Mouse (Mus musculus) layer of hippocampus, postnatal 14 days (tissue): Measurements from ENCODE around the gene Cmya5. TPM values are rescaled to one million over a fixed set of nuclear protein-coding genes. Genes with fewer than 3 reads are reported as not detected.

Experiments used
- DNase-seq, 2 experiments: peaks; one replicate each; pipeline ENCODE4 v3.0.0; 2021 to 2022; ENCODE audit warnings: low spot score in 2 of 2, mixed read lengths in 1 of 2
- total RNA-seq, 2 experiments: library from RNA; stranded (reverse); gene quantifications; 2 replicates each; pipeline ENCODE4 v1.2.3; 2021

The Cmya5 gene
- total RNA-seq, 2 experiments from 2014 or later: 2.5 to 2.7 TPM

DNA sequence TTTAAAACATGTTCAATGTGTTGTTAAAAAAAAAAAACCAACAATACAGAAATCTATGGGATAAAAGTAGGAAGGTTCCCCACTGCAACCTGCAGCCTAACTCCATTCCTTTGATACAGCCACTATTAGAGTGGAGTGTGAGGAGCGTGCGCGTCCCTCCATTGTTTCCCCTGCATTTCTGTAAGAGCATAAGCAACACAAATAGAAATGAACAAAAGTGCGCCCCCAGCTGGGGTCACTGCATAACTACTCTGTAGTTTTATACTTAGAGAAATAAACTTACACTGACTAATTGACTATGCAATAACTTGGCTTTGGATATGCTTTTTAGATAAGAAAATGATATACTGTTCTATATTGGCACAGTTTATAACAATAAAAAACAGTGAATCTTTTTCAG lies 75.0 kb downstream of the Cmya5 start:
- DNase-seq: no peak

- DNase-seq: peak in 1 of 2 experiments; percentile 57
Observed at GRCm38 (mm10) chr13:93068353-93068752, 76.2 kb downstream of the Cmya5 start.

GRCm38 (mm10) chr13:93062860-93063636 lies 81.5 kb downstream of the Cmya5 start:
- DNase-seq: peak; percentile 23 to 31

DNA sequence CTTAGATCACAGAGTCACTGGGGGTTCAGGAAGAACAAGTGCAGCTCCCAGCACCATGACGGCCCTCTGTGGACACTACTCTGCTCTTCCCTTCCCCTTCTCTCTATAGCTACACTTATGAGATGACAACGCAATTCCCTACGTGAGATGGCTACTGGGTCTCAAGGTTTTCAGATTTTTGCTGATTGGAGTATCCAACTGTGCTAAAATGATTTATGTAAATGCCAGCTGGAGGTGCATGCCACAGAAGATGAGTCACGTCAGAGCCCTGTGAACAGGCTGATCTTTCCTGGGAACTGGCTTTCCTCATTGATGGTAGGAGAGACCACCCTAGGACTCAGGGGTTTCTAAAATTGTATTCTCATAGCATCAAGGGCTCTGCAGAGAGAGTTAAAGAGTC lies 83.2 kb downstream of the Cmya5 start:
- no peak for DNase-seq

DNA sequence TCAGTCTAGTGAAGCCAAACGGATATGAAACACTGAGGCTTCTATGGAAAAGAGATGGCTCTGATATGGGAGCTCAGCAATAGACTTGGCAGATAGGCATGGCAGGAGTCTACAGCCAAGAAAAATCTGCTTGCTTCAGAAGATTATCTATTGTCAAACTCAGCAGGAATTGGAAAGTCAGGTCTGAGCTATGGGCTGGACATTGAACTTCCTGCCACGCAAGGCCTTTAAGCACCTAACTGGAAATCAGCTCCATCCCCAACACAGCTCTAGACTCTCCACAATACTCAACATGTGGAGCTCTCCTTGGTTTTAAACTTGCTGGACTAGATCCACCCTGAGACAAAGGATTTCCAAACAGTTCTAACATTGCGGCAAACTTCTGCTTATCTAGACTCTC lies 84.1 kb downstream of the Cmya5 start:
- DNase-seq: no peak

DNA sequence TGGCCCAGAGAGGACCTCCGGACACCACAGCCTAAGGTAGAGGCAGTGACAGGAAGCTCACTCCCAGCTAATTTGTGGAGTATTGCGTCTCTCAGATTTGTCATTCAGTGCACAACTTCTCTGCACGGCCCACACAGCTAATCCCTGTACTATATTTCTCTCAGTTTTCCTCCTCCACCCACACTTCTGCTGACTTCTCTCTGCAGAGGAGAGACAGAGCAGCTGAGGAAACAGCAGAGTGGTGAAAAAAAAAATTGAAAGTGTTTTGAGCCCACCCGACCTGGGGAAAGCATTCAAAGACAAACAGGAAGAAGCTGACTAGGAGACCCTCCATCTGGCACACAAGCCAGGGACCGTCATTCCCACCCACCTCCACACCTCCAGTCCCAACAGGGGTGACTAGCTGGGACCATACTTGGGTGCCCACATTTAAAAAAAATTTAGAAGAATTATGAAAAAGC lies 85.9 kb downstream of the Cmya5 start:
- DNase-seq: peak; percentile 15 to 50

GRCm38 (mm10) chr13:93057492-93058260 lies 86.8 kb downstream of the Cmya5 start:
- no peak for DNase-seq

GRCm38 (mm10) chr13:93056091-93056490 lies 88.4 kb downstream of the Cmya5 start:
- DNase-seq: peak; percentile 46 to 74

DNA sequence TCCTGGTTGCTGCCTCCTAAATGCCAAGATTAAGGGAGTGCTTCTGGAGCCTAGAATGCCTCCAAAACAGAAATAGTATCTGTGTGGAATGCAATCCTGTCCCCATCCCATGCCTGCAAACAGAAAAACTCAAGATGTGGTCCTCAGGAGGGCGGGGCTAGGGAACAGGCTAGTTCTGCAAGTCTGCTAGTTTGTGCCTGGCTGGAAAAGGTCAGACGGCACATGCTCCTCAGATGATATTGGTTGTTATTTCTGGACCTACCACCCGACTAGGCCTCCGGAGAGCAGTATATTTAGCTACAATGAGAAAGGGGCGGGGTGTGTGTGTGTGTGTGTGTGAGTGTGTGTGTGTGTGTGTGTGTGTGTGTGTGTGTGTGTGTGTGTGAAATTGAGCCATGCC lies 93.0 kb downstream of the Cmya5 start:
- no peak for DNase-seq

DNA sequence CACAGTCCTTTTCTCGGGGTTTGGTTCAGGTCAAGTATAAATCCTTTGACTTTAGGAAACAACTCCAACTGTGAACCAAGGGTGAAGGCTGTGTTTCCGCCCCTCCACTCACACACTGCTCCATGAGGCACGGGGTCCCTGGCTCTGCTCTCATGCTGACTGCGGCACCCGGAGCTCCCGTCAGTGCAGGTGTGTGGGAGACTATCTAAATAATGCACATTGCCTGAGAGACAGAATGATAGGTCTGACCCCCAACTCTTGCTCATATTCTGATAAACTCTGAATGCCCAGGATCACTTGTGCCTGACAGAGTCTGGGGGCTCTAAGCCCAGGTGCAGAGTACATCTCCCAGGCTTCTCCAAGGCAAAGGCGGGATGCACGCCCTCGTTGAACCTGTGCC lies 103.5 kb downstream of the Cmya5 start:
- no peak for DNase-seq

DNA sequence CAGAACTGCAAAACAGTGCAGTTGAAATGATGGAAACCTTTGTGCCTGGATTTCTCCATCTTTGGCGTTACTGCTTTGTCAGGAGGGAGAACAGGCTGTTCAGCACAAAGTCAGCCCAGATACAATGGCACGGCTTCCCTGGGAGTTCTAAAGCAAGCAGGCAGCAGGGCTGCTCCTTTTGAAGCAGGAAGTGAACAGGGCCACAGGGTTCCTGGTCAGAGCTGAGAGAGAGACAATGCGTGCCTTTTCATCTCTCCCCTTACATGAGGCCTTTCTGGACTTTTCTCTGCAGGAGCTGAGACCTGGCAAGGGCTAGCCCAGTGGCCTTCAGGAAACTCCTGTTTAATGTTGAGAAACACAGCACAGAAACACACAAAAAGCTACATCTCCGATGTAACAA lies 108.3 kb downstream of the Cmya5 start:
- no peak for DNase-seq

GRCm38 (mm10) chr13:93029337-93029736 lies 115.2 kb downstream of the Cmya5 start:
- no peak for DNase-seq

DNA sequence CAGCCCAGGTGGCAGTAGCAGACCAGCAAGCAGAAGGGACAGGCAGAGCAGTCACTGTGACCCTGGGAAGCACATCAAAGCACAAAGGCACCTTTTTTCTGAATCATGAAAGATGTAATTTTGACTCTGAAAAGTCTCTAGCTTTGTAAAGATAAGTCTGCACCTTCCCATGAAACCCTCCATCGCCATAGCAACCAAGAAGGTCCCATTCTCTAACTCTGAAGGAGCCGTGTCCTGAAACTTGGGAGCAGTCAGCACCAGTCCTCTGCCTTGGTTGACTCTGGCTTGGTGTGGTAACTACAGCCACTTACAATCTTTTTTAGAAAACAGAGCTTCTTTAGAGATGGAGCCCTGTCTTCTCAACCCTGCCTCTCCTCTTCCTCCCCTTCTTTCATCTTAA lies 119.7 kb downstream of the Cmya5 start:
- no peak for DNase-seq

DNA sequence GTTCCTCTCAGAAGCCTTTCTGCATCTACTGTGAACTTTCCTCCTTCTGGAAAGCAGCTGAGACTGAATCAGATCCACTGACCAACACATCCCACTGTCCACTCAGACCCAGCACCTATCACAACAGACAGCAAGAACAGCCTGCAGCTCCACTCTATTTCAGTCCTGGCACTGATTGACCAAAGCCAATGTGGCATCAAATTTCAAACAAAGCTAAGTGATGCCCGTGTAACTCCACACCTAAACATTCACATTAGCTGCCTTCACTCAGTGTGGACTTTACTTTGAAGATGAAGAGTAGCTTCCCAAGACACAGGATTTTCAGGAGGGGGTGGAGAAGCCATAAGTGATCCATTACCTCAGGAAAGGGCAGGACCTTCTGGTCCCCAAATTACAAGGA lies 122.4 kb downstream of the Cmya5 start:
- DNase-seq: no peak

- DNase-seq: no peak
Observed at GRCm38 (mm10) chr13:93012952-93013351, 131.6 kb downstream of the Cmya5 start.

DNA sequence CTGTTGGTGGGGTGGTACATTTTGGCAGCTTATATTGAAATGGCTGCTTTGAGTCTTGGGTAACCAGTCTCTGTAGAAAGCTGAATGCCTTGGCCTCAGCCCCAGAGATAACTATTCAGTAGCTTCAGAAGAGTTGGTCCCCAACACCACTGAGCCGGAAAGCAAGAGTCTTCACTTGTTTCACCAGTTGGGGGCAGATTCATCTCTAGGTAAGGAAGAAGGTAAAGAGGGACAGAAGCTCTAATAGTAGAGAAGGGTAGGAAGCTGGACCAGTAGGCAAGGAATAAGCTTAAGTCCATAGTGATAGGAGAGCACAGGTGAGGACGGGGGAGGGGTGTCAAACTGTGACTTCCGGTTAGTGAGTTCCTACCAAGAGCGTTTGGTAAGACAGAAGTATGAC lies 133.2 kb downstream of the Cmya5 start:
- DNase-seq: no peak

- no peak for DNase-seq
Observed at GRCm38 (mm10) chr13:93010524-93010923, 134.0 kb downstream of the Cmya5 start.

DNA sequence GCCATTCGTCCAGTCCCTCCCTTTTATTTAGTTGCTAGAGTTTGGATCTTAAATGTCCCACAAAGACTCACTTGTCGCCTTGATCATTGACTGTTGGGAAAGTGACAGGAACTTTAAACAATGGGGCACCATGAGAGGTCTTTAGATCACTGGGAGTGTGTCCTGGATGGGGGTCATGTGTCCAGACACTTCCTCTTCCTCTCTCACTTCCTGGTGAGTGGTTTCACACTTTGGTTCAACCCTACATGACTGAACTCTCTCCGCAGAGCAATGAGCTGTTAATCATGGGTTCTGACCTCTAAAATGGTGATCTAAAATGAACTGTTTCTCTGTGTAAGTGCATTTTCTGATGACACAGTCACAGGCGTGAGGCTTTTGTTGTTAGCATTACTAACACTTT lies 137.4 kb downstream of the Cmya5 start:
- no peak for DNase-seq

DNA sequence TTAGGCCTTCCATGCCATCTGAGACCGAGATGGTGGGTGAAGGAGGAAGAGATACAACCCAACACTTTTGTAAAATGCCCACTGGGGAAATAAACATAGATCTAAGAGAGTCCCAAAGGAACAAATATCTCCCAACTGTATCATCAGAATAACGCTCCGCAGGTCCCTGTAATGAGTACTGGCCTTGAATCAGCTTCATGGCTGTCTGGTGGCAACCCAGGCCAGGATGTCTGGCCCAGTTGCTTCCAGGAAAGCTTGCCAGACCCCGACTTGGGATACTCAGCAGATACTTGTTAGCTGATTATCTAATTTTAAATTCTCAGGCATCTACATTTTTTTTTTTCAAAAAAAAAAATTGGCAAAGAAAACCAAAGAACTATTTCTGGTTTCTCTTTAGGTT lies 138.2 kb downstream of the Cmya5 start:
- no peak for DNase-seq

GRCm38 (mm10) chr13:93004003-93004402 lies 140.5 kb downstream of the Cmya5 start:
- DNase-seq: peak in 1 of 2 experiments; percentile 37

DNA sequence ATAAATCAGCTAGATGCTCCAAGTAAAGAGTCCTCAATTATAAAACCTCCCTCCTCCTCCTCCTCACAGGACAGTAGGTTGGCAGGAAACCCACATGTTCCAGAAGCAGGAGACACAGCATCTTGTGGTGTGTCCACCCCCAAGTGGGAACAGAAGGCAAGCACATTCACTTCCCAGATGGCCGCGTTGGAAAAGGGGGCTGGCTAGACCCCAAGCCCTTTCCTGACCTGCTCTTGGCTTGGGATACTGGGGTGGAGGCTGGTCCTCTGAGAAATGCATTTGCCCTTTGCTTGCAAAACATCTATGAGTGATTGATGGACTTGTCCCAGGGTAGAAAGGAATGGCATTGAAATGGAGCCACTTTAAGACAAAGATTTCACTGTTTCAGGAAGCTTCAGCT lies 142.1 kb downstream of the Cmya5 start:
- DNase-seq: no peak

- DNase-seq: no peak
Observed at GRCm38 (mm10) chr13:93000640-93001351, 143.7 kb downstream of the Cmya5 start.
